24 mouse cellular contexts compared by ENCODE assay signal in the genomic region with DNA sequence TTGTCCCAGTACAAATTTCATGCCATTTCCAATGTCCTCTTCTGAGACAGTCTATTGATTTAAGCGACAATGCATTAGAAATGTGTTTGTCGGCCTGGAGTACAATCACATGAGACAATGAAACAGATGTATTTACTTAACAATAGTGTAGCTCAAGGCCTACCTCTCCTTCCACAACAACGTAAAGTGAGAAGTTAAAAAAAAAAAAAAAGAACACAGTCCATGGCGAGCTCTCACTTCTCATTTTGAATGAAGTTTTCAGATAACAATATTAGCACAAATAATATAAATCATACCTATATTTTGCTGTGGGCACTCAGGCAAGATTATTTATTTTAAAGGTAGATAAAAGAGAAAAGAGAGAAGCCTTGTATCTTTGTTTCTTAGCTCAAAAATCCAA.
"Had no signal": no experiment of that assay in that cellular context is flagged by ENCODE, and none has a peak within 500 bp of the region (broad histone marks: within the 10 kb centered on the region; RNA-seq: fewer than 3 reads in every experiment).

No protein-coding gene starts in this region.

- H3K27ac ChIP-seq: gastrocnemius, adult 2 months; heart, embryonic 10.5 days; hindbrain, embryonic 13.5 days; hindbrain, embryonic 15.5 days; hindbrain, postnatal 0 days; kidney, embryonic 15.5 days; kidney, postnatal 0 days; layer of hippocampus, adult 2 months; limb, embryonic 13.5 days; limb, embryonic 15.5 days; liver, embryonic 12.5 days; liver, embryonic 14.5 days had no signal

- DNase-seq: gastrocnemius, adult 2 months; gastrocnemius, postnatal 14 days; gastrocnemius, postnatal 36 days; heart, adult 18-20 months; heart, postnatal 10 days; kidney, adult 11 months; kidney, adult 2 months; kidney, adult 9 months; kidney, postnatal 14 days; kidney, postnatal 36 days; left cerebral cortex, postnatal 4 days; lung, adult 18-20 months had no signal

- H3K4me3 ChIP-seq: gastrocnemius, adult 2 months; heart, embryonic 10.5 days; heart, embryonic 12.5 days; hindbrain, embryonic 13.5 days; hindbrain, embryonic 15.5 days; kidney, embryonic 15.5 days; layer of hippocampus, adult 2 months; limb, embryonic 13.5 days; limb, embryonic 15.5 days; liver, embryonic 12.5 days had no signal

- H3K36me3 ChIP-seq: heart, embryonic 10.5 days; heart, embryonic 12.5 days; hindbrain, embryonic 13.5 days; hindbrain, embryonic 15.5 days; kidney, embryonic 15.5 days; limb, embryonic 13.5 days; limb, embryonic 15.5 days had no signal

- H3K4me1 ChIP-seq: heart, embryonic 10.5 days; heart, embryonic 12.5 days; hindbrain, embryonic 13.5 days; hindbrain, embryonic 15.5 days; kidney, embryonic 15.5 days; limb, embryonic 13.5 days; limb, embryonic 15.5 days had no signal

- H3K27me3 ChIP-seq: heart, embryonic 12.5 days; limb, embryonic 13.5 days; limb, embryonic 15.5 days; liver, embryonic 12.5 days had no signal

- H3K9me3 ChIP-seq: heart, embryonic 10.5 days; heart, embryonic 12.5 days; hindbrain, embryonic 13.5 days; hindbrain, embryonic 15.5 days; kidney, embryonic 15.5 days; limb, embryonic 13.5 days; limb, embryonic 15.5 days; liver, embryonic 12.5 days had no signal

- H3K9ac ChIP-seq: heart, embryonic 12.5 days; hindbrain, embryonic 13.5 days; hindbrain, embryonic 15.5 days; kidney, embryonic 15.5 days; limb, embryonic 13.5 days; limb, embryonic 15.5 days; liver, embryonic 12.5 days; liver, embryonic 14.5 days had no signal
